ENCODE assay signal across 17 mouse cellular contexts in genomic region chr5:147053071-147053470, GRCm38 (mm10).
"Had no signal": no experiment of that assay in that cellular context is flagged by ENCODE, and none has a peak within 500 bp of the region (broad histone marks: within the 10 kb centered on the region; RNA-seq: fewer than 3 reads in every experiment).

No protein-coding gene starts in this region.

- H3K9me3 ChIP-seq: midbrain, embryonic 10.5 days; neural tube, embryonic 13.5 days; neural tube, embryonic 15.5 days had no signal

- H3K4me2 ChIP-seq: lung, embryonic 14.5 days; neural tube, embryonic 13.5 days; neural tube, embryonic 15.5 days had no signal

- H3K4me3 ChIP-seq: midbrain, embryonic 10.5 days; myocyte; neural tube, embryonic 13.5 days; neural tube, embryonic 15.5 days had no signal

- H3K27ac ChIP-seq: midbrain, embryonic 10.5 days; neural tube, embryonic 13.5 days; neural tube, embryonic 15.5 days had no signal

- H3K36me3 ChIP-seq: midbrain, embryonic 10.5 days; neural tube, embryonic 13.5 days; neural tube, embryonic 15.5 days had no signal

- H3K9ac ChIP-seq: lung, embryonic 14.5 days; neural tube, embryonic 13.5 days; neural tube, embryonic 15.5 days had no signal

- DNase-seq: lung, adult 18-20 months; lung, embryonic 14.5 days; lung, postnatal 10 days; lung, postnatal 4 days; midbrain, embryonic 14.5 days; retina, postnatal 1 day; right cerebral cortex, adult 18-20 months; right cerebral cortex, postnatal 25 days; right cerebral cortex, postnatal 4 days; spleen, adult 18-20 months; thymus, adult 18-20 months; thymus, postnatal 14 days; thymus, postnatal 36 days had no signal

- H3K27me3 ChIP-seq: neural tube, embryonic 13.5 days; neural tube, embryonic 15.5 days had no signal
